Mouse (Mus musculus): ENCODE results near the gene Gfm1.

- no peak for TF ChIP-seq CTCF (IDR thresholded peaks at IDR 0.05; ENCODE audit: low read depth)
- no peak for TF ChIP-seq EP300 (IDR thresholded peaks at IDR 0.05; ENCODE audit: low read depth)
Measured at GRCm38 (mm10) chr3:67466576-67466975, 36.7 kb downstream of the Gfm1 start.

All from heart, postnatal 0 days (tissue).